Mouse (Mus musculus) pancreas, adult 10 weeks (tissue): ENCODE results near the gene 2610528A11Rik. TPM values are rescaled to one million over a fixed set of nuclear protein-coding genes. Genes with fewer than 3 reads are reported as not detected.

Experiments
- polyA plus RNA-seq: library from polyadenylated mRNA; stranded (reverse); fragments of 350-450 nt; fragmentation: Illumina TruSeq; extraction: RNeasy Lipid Tissue Mini Kit (QIAGEN cat#74804); gene quantifications from one replicate; pipeline ENCODE4 v1.2.3, GENCODE M21; 2015; ENCODE audit warnings: low read depth, low replicate concordance; ENCODE audit not compliant: insufficient read depth

The 2610528A11Rik gene
- polyA plus RNA-seq: not detected

DNA sequence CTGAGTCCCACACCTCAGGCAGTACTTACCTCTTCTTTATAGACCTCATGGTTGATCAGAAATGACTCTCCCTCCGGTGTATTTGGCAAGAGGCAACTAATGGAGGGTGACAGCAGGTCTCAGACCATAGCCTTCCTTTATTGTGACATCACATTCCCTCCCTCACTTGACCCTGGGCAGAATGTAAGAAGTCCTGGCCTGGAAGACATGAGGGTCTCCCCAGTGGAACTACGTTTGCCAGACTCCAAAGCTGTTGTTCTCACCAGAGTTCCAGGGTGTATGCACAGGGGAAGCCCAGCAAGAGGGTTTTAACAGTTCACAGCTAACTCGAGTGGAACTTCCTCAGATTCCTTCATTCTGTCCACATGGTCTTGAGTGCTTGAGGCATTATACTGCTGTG is at the start of gene 2610528A11Rik:
Gene 2610528A11Rik (minus strand): TSS at position 101 of the 400 bp plus-strand sequence.

GRCm38 (mm10) chr14:37135127-37135593 is 21.3 kb upstream of the 2610528A11Rik start, which contains the start of gene Ghitm:
TSS of gene Ghitm (minus strand) at chr14:37135272.

DNA sequence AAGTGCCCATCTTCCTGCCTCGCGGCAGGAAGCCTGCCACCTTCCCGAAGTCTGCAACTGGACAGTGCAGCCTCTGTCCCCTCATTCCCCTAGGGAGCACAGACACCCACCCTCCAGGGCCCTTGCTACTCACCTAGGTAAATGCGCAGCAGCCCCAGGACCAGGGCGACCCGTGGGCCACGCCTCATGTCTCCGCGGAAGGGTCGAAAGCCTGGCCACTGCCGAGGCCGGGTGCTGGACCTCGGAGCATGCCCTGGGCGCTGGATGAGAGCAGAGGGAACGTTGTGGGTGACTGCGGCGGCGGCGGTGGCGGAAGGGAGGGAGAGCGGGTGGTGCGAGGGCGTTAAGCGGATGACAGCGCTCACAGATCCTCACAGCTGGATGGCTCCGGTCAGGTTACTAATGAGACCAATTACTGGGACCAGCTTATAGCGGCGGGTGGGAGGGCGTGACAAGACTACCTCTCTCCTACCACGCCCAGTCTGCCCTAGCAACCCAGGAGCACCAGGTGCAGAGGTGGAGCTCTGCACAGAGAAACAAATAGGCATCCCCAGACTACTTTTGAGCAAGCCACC is 15.8 kb downstream of the 2610528A11Rik start, which contains the start of gene Cdhr1:
Gene Cdhr1 (minus strand): TSS at position 392 of the 575 bp plus-strand sequence.

GRCm38 (mm10) chr14:37067629-37068028 is 46.2 kb downstream of the 2610528A11Rik start, which contains the start of gene Lrit2:
TSS of gene Lrit2 (plus strand) at chr14:37067929.

Other genes with a start within 250 kb of the 2610528A11Rik start
- 5.5 TPM for gene Ccser2, start 145.2 kb downstream of the 2610528A11Rik start, polyA plus RNA-seq
- not detected for gene Rgr, start 65.1 kb downstream of the 2610528A11Rik start, polyA plus RNA-seq
- gene Lrit1, start 59.2 kb downstream of the 2610528A11Rik start, polyA plus RNA-seq: not detected
- not detected for gene Lrit2, start 46.1 kb downstream of the 2610528A11Rik start, polyA plus RNA-seq
- 1.0 TPM for gene Cdhr1, start 15.7 kb downstream of the 2610528A11Rik start, polyA plus RNA-seq
- 27.8 TPM for gene Ghitm, start 21.2 kb upstream of the 2610528A11Rik start, polyA plus RNA-seq